Mouse (Mus musculus) brain, embryonic 14.5 days (tissue): ENCODE results near the gene Ust. TPM values are rescaled to one million over a fixed set of nuclear protein-coding genes. Genes with fewer than 3 reads are reported as not detected.

Source experiments
- DNase-seq: peaks from one replicate; pipeline ENCODE4 v3.0.0-alpha.2; 2011; ENCODE audit warnings: low read depth
- CTCF ChIP-seq: fragments of 200-500 bp; IDR thresholded peaks from 2 replicates; pipeline ENCODE4 v1.5.1; 2012; ENCODE audit warnings: inconsistent platforms, mild to moderate bottlenecking, moderate library complexity, borderline replicate concordance; ENCODE audit not compliant: insufficient read depth, insufficient read length; ENCODE audit errors: extremely low read depth
- POLR2A ChIP-seq: fragments of 200-500 bp; IDR thresholded peaks from 2 replicates; pipeline ENCODE4 v1.6.1; 2012; ENCODE audit warnings: mild to moderate bottlenecking, inconsistent platforms, borderline replicate concordance; ENCODE audit not compliant: poor library complexity, insufficient read depth, insufficient read length, severe bottlenecking; ENCODE audit errors: extremely low read depth
- polyA plus RNA-seq: library from polyadenylated mRNA; depleted of rRNA; stranded (reverse); fragments of >200 nt; gene quantifications from 2 replicates; pipeline ENCODE4 v1.2.3, GENCODE M21; 2012

Ust gene
- polyA plus RNA-seq, 1 experiment: 4.4 TPM

DNA sequence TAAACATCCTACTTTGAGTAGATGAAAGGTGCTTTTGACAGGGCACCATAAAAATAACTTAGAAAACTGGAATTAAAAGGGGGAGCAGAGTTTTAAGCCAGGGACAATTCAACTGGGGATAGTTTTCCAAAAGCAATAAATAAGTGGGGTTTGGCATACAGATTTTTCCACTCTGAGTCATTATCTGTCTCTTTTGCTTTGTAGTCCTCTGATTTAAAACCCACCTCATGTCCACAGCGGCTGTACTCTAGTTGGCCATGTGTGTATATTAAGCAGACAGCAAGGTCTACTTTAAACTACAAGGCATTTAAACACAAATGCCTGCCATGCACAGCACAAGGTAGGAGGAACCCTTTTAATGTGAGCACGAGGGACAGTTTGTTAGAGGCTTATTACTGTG is 126.4 kb downstream of the Ust start:
- no peak for DNase-seq
- no peak for TF ChIP-seq POLR2A
- TF ChIP-seq CTCF: no peak

DNA sequence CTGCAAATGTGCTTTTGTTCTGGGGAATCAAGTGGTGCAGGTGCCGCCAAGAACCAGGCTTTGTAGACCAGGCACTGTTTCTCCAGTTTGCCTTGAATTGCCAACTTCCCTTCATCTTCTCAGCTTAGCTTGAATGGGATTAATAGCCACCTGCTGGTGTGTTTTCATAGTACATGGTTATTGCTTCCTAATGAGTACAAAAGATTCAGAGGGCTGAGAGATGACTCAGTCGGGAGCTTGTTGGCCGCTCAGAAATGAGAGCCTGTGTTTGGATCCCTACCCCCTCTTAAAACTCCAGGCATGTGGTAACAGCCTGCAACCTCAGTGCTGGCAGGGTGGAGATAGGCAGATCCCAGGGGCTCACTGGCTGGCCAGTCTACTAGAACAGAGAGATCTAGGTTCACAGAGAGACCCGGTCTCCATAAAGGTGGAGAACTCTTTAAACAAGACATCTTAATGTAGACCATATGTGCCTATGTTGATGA is 127.3 kb downstream of the Ust start:
- DNase-seq: peak; percentile 90

DNA sequence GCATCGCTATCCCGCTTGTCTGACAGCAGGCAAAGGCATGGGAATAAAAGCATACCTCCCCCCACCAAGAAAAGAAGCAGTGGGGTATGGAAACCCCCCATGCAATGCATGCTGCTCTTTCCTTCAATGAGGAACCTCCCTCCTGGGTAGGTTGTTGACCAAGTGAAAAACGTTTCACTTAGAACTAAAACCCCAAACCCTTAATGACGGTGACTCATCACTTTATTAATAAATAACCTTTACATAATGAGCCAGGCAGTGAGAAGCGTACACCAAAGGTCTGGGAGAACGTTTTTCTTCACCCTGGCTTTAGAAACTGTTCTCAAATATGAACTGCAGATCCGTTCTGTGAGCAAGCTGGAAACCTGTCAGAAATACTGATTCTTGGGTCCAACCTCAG is 130.4 kb downstream of the Ust start:
- no peak for DNase-seq
- TF ChIP-seq POLR2A (no peak), CTCF (no peak)

More for the DNA sequence above, 127.3 kb downstream of the Ust start:
- TF ChIP-seq POLR2A (no peak), CTCF (peak; percentile 5; the same call in 1 of the 2 replicates)

DNA sequence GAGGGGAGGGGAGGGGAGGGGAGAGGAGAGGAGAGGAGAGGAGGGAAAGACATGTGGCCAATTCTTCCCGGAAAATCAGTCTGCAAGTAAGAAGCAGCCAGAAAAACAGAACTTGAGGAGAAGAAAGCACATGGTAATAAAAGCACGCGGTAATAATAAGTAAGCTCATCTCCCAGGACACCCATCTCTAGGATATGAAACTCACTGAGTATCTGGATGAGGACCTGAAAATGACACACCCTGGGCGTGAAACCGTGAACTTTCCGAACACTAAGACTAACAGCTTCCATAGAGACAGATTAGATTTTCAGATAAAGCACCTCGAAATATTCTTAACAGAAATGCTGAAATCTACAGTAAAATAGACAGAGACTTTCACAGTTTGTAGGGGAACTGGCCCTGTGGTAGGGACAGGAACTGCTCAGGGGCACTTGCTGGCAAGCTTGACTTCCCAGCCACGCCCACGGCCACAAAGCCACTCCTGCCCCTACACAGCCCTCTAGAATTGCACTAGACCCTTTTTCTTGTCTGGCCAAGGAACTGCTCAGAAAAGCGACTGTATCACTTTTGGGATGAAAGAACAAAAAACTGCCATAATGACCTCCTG is 148.6 kb downstream of the Ust start:
- no peak for DNase-seq
- no peak for TF ChIP-seq CTCF

DNA sequence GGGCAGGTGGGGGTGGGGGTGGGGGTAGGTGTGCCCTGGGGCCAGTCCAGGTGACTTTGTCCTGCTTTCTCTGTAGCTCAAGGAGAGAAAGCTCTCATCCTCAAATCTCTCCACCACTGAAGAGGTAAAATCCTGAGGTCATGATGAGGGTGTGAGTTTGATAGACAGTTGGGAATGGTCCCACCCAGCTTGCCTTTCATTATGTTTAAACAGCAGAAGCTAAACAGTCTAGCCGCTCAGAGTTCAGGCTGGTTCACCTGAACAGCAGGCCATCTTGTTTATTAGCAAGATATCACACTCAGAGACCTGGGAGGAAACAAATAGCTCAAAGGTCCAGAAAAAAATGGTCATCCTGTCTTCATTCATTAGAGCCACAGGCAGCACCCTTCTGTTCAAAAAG is 152.8 kb downstream of the Ust start:
- DNase-seq: no peak
- no peak for TF ChIP-seq CTCF
- no peak for TF ChIP-seq POLR2A

DNA sequence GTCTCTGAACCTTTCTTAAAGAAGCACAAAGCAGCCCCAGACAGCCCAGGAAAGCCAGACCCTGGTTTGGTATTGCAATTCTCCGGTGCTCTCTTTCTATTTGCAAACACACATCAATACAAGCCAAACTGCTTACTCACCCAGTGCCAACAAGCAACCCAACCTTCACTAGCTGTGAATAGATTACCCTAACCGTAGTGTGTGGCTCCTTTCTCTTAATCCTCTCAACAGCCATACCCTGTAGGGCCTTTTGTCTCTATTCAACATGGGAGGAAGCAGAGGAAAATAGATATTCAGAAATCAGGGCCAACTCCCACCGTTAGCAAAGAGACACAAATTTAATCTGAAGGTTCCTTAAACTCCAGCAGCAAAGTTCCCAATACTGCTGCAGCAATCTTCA is 154.4 kb downstream of the Ust start:
- no peak for TF ChIP-seq POLR2A
- no peak for TF ChIP-seq CTCF
- DNase-seq: peak; percentile 37

DNA sequence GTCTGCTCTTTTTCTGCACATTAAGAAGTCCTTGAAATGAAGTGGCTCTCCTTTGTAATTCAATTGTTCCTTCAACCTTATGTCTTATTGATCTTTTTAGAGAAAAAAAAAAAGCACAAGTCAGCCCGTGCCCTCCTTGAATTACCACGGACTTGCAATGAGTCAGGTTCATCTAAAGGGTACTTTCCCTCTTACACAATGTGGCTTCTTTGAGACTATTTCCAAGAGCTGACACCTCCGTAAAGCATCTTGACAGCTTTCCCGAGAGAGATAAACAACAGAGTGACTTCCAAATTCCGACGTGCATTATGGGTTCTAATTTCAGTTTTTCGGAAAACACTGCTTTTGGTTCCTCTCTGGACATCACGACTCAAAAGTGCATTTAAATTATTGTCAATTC is 155.3 kb downstream of the Ust start:
- peak; percentile 14 for DNase-seq
- TF ChIP-seq CTCF (no peak), POLR2A (no peak)

DNA sequence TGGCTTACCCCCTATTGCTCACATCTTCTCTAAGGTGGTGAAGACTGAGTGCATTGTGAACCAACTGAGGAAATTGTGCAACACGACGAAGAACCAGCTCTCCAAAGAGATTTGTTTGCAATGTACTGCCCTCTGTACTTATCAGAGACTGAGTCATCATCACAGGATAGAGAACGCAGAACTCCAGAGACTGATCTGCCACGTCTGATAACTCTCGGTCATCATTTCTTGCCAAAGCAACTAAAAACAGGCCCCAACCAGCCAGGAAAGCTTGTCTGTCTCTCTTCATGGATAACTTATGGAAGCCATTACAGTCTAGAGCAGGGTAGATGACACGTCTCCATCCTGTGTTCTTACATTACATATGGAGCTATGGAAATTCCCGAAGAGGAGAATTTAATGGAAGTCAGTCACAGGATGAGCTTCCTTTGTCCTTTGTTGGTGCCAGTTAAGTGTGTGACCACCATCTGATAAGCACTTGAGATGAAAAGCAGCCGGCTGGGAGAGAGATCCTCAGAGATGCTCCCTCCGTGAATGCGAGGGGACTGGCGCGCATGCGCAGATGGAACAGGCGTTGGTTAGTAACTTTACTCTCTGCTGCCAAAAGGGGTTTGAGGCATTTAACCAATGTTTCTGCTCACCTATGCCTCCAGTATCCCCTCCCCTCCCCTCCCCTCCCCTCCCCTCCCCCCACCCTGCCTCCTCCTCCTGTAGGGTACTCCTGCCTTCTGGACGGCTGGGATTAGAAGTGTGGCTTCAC is 160.2 kb downstream of the Ust start:
- DNase-seq: no peak
- TF ChIP-seq CTCF: no peak
- no peak for TF ChIP-seq POLR2A

DNA sequence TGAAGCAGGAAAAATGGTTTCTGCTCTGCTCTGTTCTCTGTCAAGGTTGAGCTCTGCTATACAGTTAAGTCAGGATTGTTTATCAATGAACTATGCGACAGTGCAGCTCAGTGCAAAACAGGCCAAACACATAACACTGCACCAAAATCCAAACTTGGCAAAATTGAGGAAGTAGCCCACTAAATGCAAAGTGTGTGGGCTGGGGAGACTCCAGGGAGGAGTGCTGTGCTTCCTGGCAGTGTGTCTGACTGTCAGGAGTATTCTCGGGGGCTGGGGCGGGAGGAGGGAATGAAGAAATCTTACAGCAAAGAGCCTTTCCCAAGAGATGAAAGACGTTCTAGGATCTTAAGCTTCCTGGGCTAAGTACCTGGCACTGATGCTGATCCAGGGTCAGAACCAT is 165.1 kb downstream of the Ust start:
- DNase-seq: no peak
- TF ChIP-seq CTCF: no peak
- TF ChIP-seq POLR2A: no peak

DNA sequence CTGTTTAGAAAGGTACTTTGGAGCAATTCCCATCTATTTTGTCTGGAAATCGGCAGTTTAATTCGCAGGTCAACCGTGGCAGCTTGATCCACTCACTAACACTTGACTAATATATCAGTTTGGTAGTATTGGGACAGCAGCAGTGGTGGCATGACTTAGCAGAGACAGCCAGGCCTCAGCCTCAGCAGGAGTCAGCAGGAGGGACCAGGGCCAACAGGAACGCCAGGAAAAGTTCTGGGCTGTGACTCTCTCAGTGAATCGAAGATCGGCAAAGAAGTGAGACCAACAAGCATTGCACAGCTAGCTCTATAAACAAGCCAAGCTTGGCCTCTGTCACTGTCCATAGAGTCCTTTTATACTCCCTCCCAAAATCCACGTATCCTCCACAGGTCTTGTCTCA is 168.0 kb downstream of the Ust start:
- TF ChIP-seq POLR2A (no peak), CTCF (no peak)
- DNase-seq: no peak

DNA sequence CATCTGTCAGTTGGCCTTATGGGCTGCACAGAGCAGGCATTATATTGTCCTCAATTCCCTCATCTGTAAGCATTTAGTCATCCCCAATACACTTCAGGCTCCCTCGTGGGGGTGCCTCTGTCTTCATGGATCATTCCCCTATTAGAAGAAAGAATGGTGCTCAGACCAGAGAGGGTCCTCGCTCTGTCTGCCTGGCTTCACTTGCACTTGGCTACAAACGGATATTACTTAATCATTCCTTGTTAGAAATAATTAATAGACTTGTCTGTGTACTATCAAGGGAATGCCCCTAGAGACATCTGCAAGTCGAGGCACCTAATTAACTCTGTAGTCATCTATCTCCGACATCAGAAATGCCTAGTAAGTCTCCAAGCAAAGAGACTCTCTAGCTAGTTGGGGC is 171.1 kb downstream of the Ust start:
- DNase-seq: peak; percentile 24
- no peak for TF ChIP-seq CTCF

DNA sequence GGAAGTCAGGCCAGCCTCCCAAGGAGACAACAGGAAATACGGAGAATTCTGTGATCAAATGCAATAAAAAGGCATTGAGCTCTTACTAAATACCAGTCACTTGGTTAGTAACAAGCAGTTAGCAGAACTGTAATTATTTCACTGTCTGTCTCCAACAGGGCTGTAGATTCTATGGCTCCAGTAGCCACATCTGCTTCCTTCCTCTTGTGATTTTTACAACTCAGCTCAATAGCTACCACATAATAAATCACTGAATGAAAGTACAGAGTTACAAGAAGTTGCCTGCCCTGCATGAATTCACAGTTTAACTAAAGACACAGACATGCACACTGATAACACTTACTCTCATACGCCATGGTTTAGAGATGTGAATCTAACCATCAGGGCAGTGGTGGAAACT is 176.1 kb downstream of the Ust start:
- TF ChIP-seq CTCF: no peak
- TF ChIP-seq POLR2A: no peak
- no peak for DNase-seq

DNA sequence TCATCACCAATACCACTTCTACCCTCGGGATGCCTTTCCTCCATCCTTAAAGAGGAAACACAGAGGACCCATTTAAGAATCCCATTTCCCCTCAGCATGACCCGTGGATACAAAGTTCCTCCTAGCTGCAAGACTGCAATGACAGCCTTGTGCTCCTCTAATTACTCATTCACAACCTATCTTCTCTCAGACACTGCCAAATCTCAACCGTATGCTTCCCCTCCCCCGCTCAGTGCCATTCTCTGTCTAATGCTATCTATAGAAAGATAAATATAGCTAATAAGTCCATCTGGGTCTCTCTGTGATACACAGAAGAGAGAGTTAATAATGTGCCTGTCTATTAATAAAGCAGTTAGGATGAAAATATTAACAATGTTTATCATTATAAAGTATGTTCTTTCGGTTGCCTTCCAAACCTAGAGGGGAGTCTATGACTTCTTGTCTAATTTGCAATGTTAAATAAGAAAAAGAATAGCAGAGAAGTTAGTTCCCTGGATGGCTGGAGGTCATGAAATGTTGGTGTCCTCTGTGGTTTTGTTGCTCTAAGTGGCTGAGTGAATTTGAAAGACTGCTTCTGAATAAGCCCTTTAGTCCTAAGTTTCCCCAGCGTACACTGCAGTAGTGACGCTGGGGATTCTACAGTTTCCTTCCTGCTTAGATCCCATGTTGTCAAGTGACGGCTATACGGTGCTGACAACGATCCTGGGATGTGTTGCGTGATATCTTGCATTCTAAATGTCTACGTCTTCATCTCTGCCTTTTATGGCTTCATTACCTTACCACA is 178.8 kb downstream of the Ust start:
- peak; percentile 64 for DNase-seq
- TF ChIP-seq POLR2A (no peak), CTCF (no peak)
